Mouse (Mus musculus) adrenal gland, adult 8-10 months (tissue): Measurements from ENCODE around the gene Schip1. TPM values are rescaled to one million over a fixed set of nuclear protein-coding genes. Genes with fewer than 3 reads are reported as not detected.

Experiments used
- DNase-seq: peaks from one replicate; pipeline ENCODE4 v3.0.0; 2022
- total RNA-seq, 4 experiments: library from RNA; stranded (reverse); gene quantifications; 2 replicates each; pipeline ENCODE4 v1.2.4; 2022

Gene Schip1
- total RNA-seq, 4 experiments from 2014 or later, result 7.6 to 8.7 (median 8.6) TPM

- DNase-seq, result no peak
Measured at GRCm38 (mm10) chr3:68587567-68588245, 523.1 kb downstream of the Schip1 start.

GRCm38 (mm10) chr3:68589220-68589840 is 524.7 kb downstream of the Schip1 start:
- no peak for DNase-seq

DNA sequence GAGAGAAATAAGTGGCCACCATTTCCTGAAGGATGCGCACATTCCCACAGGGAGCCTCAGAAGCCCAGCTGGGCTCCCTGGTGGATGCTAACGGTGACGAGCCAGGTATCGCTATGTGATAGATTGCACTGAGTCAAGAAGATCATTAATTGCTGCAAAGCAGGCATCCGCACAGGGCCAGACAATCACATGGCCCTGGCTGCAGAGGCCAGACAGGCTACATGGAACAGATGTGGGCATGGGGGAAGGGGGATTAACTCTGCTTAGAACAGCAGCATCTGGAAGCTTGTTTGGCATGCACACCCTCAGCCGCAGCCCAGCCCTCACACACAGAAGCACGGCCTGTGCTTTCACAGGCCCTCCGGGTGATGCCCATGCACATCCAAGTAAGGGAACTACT is 525.8 kb downstream of the Schip1 start:
- no peak for DNase-seq

DNA sequence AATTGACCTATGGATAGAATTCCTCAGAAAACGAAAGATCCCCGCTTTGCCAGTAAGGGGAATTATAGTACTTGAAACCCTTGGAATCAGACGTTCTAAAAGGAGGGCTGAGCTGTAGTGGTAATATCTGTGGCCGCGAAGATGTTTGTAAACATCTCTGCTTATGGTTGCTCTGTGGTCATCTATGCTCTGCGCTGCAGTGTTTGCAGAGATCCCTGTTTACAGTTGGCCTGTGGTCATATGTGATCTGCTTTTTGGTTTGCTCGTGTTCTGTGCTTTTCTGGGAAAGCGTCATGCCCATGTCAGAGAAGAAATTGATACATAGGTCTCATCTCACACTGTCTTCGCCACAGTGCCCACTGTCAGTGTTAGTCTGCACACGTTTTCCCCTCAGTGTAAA is 528.0 kb downstream of the Schip1 start:
- no peak for DNase-seq

DNA sequence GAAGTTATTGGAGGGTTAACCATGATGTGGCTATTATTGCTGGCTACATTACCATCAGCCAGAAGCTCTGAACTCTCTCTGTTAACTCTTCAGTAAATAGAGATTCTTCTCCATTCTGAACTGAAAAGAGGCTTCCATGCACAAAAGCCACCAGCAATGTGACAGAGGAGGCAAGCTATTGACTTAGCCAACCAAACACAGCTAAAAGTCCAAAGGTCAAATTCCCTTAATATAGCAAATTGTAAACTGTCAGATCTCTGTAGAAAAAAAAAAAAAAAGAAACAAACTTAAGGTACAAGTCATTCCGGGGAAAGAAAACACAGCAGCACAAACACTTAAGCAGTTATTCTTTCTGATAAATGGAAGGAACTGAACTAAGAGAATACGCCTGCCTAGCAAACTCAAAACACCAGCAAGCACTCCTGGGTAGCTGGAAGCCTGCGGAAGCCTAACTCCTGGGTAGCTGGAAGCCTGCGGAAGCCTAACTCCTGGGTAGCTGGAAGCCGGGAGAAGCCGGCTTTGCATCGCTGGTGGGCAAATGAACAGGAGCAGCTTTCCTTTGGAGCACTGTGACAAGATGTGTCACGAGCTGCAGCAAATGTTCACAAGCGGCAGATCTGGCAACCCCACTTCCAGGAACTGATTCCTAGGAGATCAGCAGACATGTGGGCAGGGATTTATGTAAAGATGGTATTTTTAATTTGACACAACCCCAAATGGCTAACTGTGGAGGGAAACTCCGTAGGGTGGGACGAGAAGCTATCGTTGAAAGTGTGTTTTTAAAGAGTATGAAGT is 528.7 kb downstream of the Schip1 start:
- no peak for DNase-seq

- no peak for DNase-seq
Measured at GRCm38 (mm10) chr3:68595316-68595925, 530.8 kb downstream of the Schip1 start.

DNA sequence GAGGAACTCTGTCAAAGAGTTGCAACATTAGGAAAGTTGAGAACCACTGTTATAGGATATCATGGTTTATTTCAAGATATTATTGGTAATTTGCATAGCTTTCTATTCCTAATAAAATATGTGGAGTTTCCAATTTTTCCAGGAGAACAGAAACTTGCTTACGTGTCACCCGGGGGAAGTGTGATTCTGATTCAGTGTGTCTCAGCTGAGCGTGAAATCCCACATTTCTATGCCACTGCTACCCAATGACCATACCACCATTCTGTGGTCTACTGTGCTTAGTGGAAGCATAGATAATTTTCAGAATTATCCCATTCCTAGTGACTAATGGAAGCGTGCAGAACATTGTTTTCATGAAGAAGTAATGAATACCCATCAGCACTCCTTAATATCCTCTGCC is 532.3 kb downstream of the Schip1 start:
- DNase-seq, result no peak

DNA sequence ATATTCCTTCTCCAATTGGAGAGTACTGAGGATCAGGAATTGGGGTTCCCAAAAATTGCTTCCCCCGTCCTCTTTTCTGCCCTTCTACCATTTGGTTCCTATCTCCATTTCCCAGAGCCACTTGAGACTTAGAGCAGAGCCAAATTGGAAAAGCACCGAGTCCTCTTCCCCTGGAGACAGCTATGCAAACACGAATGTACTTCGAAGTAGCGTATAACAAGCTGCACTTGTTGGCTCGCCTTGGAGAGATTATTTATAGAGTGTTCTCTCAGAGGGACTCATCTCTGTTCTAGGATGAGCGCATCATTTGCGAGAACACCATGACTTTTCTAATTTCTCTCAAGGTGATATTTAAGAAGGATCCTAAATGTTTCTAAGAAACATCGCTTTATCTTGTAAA is 538.3 kb downstream of the Schip1 start:
- DNase-seq, result no peak

DNA sequence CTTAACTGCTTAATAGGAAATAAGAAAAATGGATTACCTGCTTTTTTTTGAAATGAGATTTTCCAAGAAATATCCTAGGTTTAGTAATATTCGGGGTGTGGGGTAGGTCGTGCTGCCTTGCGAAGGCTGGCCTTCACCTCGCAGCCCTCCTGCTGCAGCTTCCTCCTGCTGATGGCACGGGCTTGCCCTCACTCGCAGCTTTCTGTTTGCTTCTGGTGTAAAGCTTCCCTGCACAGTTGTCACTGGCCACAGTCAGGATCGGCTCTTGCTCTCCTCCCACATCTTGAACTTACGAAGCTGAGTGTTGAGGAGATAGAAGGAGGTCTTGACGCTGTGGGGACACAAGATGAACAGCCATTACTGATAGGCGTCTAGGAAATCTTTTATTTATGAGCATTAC is 539.9 kb downstream of the Schip1 start:
- DNase-seq, result no peak

DNA sequence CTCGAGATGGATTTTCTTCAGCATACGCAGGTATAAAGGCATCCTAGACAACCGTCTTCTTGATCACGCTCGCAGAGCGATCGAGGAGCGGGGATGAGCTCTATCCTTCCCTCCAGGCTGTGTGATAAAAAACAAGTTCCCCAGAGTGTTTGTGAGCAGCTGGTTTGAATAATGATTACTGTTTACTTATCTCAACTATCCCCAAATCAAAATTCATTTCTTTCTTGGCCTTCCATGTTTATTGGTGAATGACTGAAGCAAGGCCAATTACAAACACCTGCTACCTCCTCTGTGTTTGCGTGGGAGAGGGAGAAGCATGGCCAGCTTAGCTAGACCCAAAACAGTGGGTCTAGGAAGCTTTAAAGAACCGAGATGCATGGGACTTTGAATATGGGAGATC is 540.4 kb downstream of the Schip1 start:
- no peak for DNase-seq

DNA sequence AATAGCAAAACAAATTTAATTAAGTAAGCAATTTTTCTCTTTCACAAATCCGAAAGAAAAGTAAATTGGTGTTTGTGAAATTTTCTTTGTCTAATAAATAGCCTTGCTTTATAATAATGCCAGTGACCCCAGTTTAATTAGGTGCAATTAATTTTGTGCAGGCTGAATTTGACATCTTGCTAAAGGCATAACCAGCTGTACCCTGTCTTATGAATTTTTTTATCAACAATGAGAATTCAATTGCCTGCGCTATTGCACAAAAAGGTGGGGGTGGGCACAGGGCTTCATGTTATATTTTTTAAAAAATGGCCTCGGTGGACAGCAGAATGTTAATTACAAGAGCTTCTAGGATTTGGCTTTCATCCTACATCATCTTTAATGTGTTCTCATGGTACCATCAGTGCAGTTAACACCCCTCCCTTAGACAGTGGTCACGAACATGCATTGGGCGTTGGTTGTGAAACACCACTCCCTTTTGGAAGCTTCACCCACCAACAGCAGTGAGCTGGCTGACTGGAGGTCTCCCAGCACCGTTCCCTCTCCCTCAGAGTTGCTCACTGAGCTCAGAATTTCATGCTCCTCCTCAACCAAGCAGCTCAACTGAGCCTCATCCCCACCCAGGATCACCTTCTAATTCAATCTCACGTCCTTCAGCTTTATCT is 541.5 kb downstream of the Schip1 start:
- DNase-seq, result no peak

DNA sequence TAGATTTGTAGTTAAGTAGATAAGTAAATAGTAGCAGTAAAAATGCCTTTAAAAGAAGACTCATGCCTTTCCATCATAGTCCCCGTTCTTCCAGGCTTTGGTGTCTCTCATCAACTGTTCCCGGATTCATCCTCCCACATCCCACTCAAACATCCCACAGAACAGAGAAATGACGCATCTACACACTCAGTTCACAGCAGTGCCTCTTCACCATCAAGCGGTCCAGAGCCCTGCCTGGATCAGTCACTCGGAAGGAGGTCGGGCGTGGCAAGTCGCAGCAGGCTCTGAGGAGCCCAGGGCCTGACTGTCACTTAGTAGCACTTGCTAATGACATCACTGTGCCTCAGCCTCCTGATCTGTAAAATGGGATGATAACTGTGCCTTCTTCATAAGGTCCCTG is 542.1 kb downstream of the Schip1 start:
- DNase-seq, result no peak

GRCm38 (mm10) chr3:68607336-68607735 is 542.7 kb downstream of the Schip1 start:
- DNase-seq, result no peak

- no peak for DNase-seq
Measured at GRCm38 (mm10) chr3:68608848-68609497, 544.4 kb downstream of the Schip1 start.

GRCm38 (mm10) chr3:68610011-68610410 is 545.4 kb downstream of the Schip1 start:
- no peak for DNase-seq

DNA sequence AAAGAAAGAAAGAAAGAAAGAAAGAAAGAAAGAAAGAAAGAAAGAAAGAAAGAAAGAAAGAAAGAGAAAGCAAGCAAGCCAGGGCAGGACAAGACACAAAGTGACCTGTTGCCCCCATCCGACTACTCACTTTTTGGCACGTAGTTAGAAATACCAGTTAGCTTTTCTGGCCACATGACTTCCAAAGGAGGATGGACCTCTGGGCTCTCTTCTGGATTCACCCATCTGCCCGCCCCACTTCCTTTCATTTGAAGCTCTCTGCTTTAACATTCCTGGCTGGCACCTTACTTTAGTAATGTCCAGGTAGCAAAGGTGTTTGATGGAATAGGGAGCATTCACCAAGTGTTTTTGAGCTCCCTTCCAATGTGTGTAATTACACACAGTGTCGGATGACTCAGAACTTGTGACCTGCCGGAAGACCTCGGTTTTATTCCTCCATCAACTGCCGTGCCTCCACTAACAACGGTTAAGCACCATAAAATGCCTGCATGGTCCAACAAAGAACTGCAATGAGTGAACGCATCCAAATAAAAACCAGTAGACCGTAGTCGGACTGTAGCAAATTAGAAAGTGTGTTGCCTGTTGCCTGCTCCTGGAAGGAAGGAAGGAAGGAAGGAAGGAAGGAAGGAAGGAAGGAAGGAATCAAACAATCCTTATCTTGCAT is 546.1 kb downstream of the Schip1 start:
- no peak for DNase-seq

DNA sequence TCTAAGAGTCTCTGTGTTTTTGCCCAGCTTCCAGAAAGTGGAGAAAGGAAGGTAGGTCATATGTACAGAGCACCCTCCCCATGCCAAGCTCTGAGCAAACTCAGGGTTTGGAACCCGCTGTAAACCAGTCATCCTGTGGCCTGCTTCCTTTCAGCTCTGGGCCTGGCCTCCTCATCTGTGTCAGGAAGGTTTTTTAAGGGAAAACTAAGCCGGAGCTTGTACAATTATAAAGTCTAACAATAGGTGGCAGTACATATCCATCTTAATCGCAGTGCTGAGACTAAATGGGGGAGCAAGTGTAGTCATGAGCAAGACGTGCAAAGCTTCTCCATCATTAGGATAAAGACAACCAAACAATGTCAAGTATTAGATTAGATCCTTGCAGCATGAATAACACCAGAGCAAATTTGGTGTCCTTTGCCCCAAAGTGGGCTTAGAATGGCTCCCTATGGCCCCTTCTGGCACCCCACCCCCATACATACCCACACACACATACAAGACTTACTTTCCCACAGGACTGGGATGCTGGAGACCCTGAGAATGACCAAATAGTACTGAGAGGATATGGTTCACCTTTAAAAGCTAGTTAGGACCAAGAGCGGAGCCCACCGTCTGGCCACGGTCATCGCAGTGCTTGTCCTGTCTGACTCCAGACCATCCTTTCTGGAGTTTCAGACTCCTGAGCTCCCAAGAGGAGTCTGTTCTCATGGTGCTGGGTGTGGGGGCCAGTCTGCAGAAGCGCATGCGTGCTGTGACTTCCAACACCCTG is 550.6 kb downstream of the Schip1 start:
- DNase-seq, result no peak

- no peak for DNase-seq
Measured at GRCm38 (mm10) chr3:68616363-68616762, 551.8 kb downstream of the Schip1 start.

DNA sequence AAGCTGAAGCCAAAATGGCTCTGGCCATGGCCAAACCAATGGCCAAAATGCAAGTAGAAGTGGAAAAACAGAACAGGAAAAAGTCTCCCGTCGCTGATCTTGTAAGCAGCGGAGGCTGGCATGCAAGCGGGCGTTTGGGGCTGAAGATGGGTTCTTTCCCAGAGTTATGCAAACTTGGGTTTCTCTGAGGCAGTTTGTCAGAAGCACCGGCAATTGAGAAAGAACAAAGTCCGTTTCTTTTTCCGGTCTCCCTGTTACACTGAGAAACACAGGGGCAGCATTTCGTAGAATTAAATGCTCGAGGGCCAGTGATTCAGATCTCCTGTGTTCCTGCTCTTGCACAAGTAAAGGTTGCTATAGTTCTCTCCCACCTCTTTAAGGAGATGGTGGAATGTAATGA is 553.1 kb downstream of the Schip1 start:
- no peak for DNase-seq

GRCm38 (mm10) chr3:68619097-68619496 is 554.5 kb downstream of the Schip1 start:
- DNase-seq, result no peak

GRCm38 (mm10) chr3:68621971-68622370 is 557.4 kb downstream of the Schip1 start:
- no peak for DNase-seq
